Mouse (Mus musculus): ENCODE measurements around the gene Prkcb. TPM values are rescaled to one million over a fixed set of nuclear protein-coding genes. Genes with fewer than 3 reads are reported as not detected.

Gene Prkcb
- polyA plus RNA-seq, 1 experiment, result 17.8 TPM

GRCm38 (mm10) chr7:122528646-122529045, 240.1 kb downstream of the Prkcb start:
- Histone ChIP-seq H3K79me3 (ENCODE audit: low read depth) (no peaks in the 10 kb centered on the region), H3K27me3 (ENCODE audit: control insufficient read depth, insufficient read depth, insufficient read length) (no peaks in the 10 kb centered on the region), H3ac (ENCODE audit: control insufficient read depth, insufficient read length, low read depth) (no peak overlapping the region), H3K4me3 (ENCODE audit: insufficient read depth, poor library complexity, severe bottlenecking) (no peak overlapping the region), H3K79me2 (ENCODE audit: control insufficient read depth, insufficient read depth) (no peaks in the 10 kb centered on the region), H3K36me3 (ENCODE audit: control insufficient read depth, insufficient read depth) (no peaks in the 10 kb centered on the region)
- TF ChIP-seq MYOG (IDR thresholded peaks at IDR 0.05; ENCODE audit: control insufficient read depth, extremely low read depth, insufficient read length) (no peak), MYOD1 (IDR thresholded peaks at IDR 0.05; ENCODE audit: control insufficient read depth, insufficient read length, low read depth) (no peak), FOSL1 (IDR thresholded peaks at IDR 0.05; ENCODE audit: insufficient read depth, low read length, poor library complexity, severe bottlenecking) (no peak), USF1 (IDR thresholded peaks at IDR 0.05; ENCODE audit: low read depth) (no peak), CEBPB (IDR thresholded peaks at IDR 0.05; ENCODE audit: low read depth) (no peak), MAX (IDR thresholded peaks at IDR 0.05) (no peak), CTCF (IDR thresholded peaks at IDR 0.05; ENCODE audit: control insufficient read depth, insufficient read depth, insufficient read length) (no peak)

- Histone ChIP-seq H3K79me2 (ENCODE audit: control insufficient read depth, insufficient read depth) (no peaks in the 10 kb centered on the region), H3K27me3 (ENCODE audit: control insufficient read depth, insufficient read depth, insufficient read length) (no peaks in the 10 kb centered on the region), H3K4me3 (ENCODE audit: insufficient read depth, poor library complexity, severe bottlenecking) (no peak overlapping the region), H3ac (ENCODE audit: control insufficient read depth, insufficient read length, low read depth) (no peak overlapping the region), H3K79me3 (ENCODE audit: low read depth) (no peaks in the 10 kb centered on the region), H3K36me3 (ENCODE audit: control insufficient read depth, insufficient read depth) (no peaks in the 10 kb centered on the region)
- TF ChIP-seq CTCF (IDR thresholded peaks at IDR 0.05; ENCODE audit: control insufficient read depth, insufficient read depth, insufficient read length) (no peak), CEBPB (IDR thresholded peaks at IDR 0.05; ENCODE audit: low read depth) (no peak), MYOG (IDR thresholded peaks at IDR 0.05; ENCODE audit: control insufficient read depth, extremely low read depth, insufficient read length) (no peak), MAX (IDR thresholded peaks at IDR 0.05) (no peak), FOSL1 (IDR thresholded peaks at IDR 0.05; ENCODE audit: insufficient read depth, low read length, poor library complexity, severe bottlenecking) (no peak), USF1 (IDR thresholded peaks at IDR 0.05; ENCODE audit: low read depth) (no peak), MYOD1 (IDR thresholded peaks at IDR 0.05; ENCODE audit: control insufficient read depth, insufficient read length, low read depth) (no peak)
Measured at GRCm38 (mm10) chr7:122533566-122534360, 245.2 kb downstream of the Prkcb start.

- Histone ChIP-seq H3ac (ENCODE audit: control insufficient read depth, insufficient read length, low read depth) (no peak overlapping the region), H3K79me2 (ENCODE audit: control insufficient read depth, insufficient read depth) (no peaks in the 10 kb centered on the region), H3K36me3 (ENCODE audit: control insufficient read depth, insufficient read depth) (no peaks in the 10 kb centered on the region), H3K79me3 (ENCODE audit: low read depth) (no peaks in the 10 kb centered on the region), H3K4me3 (ENCODE audit: insufficient read depth, poor library complexity, severe bottlenecking) (no peak overlapping the region), H3K27me3 (ENCODE audit: control insufficient read depth, insufficient read depth, insufficient read length) (no peaks in the 10 kb centered on the region)
- TF ChIP-seq CEBPB (IDR thresholded peaks at IDR 0.05; ENCODE audit: low read depth) (no peak), USF1 (IDR thresholded peaks at IDR 0.05; ENCODE audit: low read depth) (no peak), FOSL1 (IDR thresholded peaks at IDR 0.05; ENCODE audit: insufficient read depth, low read length, poor library complexity, severe bottlenecking) (no peak)
Measured at GRCm38 (mm10) chr7:122544616-122545015, 256.1 kb downstream of the Prkcb start.

GRCm38 (mm10) chr7:122556575-122557140, 268.1 kb downstream of the Prkcb start:
- no peaks in the 10 kb centered on the region for H3K79me3 ChIP-seq (ENCODE audit: low read depth)
- no peaks in the 10 kb centered on the region for H3K36me3 ChIP-seq (ENCODE audit: control insufficient read depth, insufficient read depth)
- no peaks in the 10 kb centered on the region for H3K27me3 ChIP-seq (ENCODE audit: control insufficient read depth, insufficient read depth, insufficient read length)
- H3ac ChIP-seq (ENCODE audit: control insufficient read depth, insufficient read length, low read depth), result no peak overlapping the region
- H3K4me3 ChIP-seq (ENCODE audit: insufficient read depth, poor library complexity, severe bottlenecking), result no peak overlapping the region
- no peaks in the 10 kb centered on the region for H3K79me2 ChIP-seq (ENCODE audit: control insufficient read depth, insufficient read depth)
- TF ChIP-seq FOSL1 (IDR thresholded peaks at IDR 0.05; ENCODE audit: insufficient read depth, low read length, poor library complexity, severe bottlenecking) (no peak), MYOD1 (IDR thresholded peaks at IDR 0.05; ENCODE audit: control insufficient read depth, insufficient read length, low read depth) (no peak), CEBPB (IDR thresholded peaks at IDR 0.05; ENCODE audit: low read depth) (no peak), MYOG (IDR thresholded peaks at IDR 0.05; ENCODE audit: control insufficient read depth, extremely low read depth, insufficient read length) (no peak), USF1 (IDR thresholded peaks at IDR 0.05; ENCODE audit: low read depth) (no peak), MAX (IDR thresholded peaks at IDR 0.05) (no peak), CTCF (IDR thresholded peaks at IDR 0.05; ENCODE audit: control insufficient read depth, insufficient read depth, insufficient read length) (no peak)

GRCm38 (mm10) chr7:122558085-122558811, 269.7 kb downstream of the Prkcb start:
- Histone ChIP-seq H3K27me3 (ENCODE audit: control insufficient read depth, insufficient read depth, insufficient read length) (no peaks in the 10 kb centered on the region), H3ac (ENCODE audit: control insufficient read depth, insufficient read length, low read depth) (no peak overlapping the region), H3K4me3 (ENCODE audit: insufficient read depth, poor library complexity, severe bottlenecking) (no peak overlapping the region), H3K79me3 (ENCODE audit: low read depth) (no peaks in the 10 kb centered on the region), H3K79me2 (ENCODE audit: control insufficient read depth, insufficient read depth) (no peaks in the 10 kb centered on the region), H3K36me3 (ENCODE audit: control insufficient read depth, insufficient read depth) (no peaks in the 10 kb centered on the region)
- TF ChIP-seq CEBPB (IDR thresholded peaks at IDR 0.05; ENCODE audit: low read depth), result no peak
- no peak for TF ChIP-seq USF1 (IDR thresholded peaks at IDR 0.05; ENCODE audit: low read depth)
- no peak for TF ChIP-seq MYOG (IDR thresholded peaks at IDR 0.05; ENCODE audit: control insufficient read depth, extremely low read depth, insufficient read length)
- no peak for TF ChIP-seq MAX (IDR thresholded peaks at IDR 0.05)
- TF ChIP-seq CTCF (IDR thresholded peaks at IDR 0.05; ENCODE audit: control insufficient read depth, insufficient read depth, insufficient read length), result no peak
- no peak for TF ChIP-seq MYOD1 (IDR thresholded peaks at IDR 0.05; ENCODE audit: control insufficient read depth, insufficient read length, low read depth)
- no peak for TF ChIP-seq FOSL1 (IDR thresholded peaks at IDR 0.05; ENCODE audit: insufficient read depth, low read length, poor library complexity, severe bottlenecking)
